Mouse (Mus musculus) myocyte (in vitro differentiated cells): ENCODE results near the gene Epb41.

Experiments
- CEBPB ChIP-seq: IDR thresholded peaks from 2 replicates; pipeline ENCODE4 v1.6.1; 2011; ENCODE audit warnings: mild to moderate bottlenecking, moderate library complexity; ENCODE audit not compliant: poor library complexity, insufficient read depth, severe bottlenecking
- E2F4 ChIP-seq: IDR thresholded peaks from one replicate; pipeline ENCODE4 v1.6.1; 2011; ENCODE audit warnings: mild to moderate bottlenecking, control low read depth, moderate library complexity; ENCODE audit not compliant: insufficient read depth
- MAX ChIP-seq: IDR thresholded peaks from one replicate; pipeline ENCODE4 v1.6.1; 2011; ENCODE audit warnings: low read depth, mild to moderate bottlenecking, control low read depth

DNA sequence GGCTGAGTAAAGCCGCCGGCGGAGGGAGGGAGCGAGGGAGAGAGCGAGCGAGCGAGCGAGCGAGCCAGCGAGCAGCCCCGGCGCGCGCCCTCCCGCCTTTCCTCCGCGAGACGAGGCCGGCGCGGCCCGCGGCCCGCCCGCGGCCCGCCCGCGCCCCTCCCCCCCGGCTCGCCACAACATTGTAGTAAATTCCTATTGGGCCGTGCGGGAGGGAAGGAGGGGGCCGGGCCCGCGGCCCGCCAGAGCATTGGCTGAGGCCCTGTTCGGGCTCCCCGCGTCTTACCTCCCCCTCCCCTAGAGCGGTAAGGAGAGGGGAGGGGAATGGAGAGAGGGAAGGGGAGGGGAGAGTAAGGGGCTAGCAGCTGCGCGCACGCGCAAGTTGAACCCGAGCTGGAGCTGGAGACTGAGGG, 26.1 kb downstream of the Epb41 start:
- no peak for TF ChIP-seq CEBPB
- TF ChIP-seq MAX = no peak
- no peak for TF ChIP-seq E2F4
